Comparison of ENCODE assay signal across 18 mouse cellular contexts in genomic region chr2:97339627-97340026, GRCm38 (mm10).
"Had no signal": no experiment of that assay in that cellular context is flagged by ENCODE, and none has a peak within 500 bp of the region (broad histone marks: within the 10 kb centered on the region; RNA-seq: fewer than 3 reads in every experiment).

No protein-coding gene starts in this region.

- H3K9ac ChIP-seq: lung, embryonic 14.5 days; midbrain, embryonic 13.5 days; midbrain, embryonic 15.5 days; neural tube, embryonic 13.5 days; neural tube, embryonic 15.5 days had no signal

- H3K27me3 ChIP-seq: midbrain, embryonic 13.5 days; midbrain, embryonic 15.5 days; neural tube, embryonic 13.5 days; neural tube, embryonic 15.5 days had no signal

- H3K4me2 ChIP-seq: lung, embryonic 14.5 days; midbrain, embryonic 13.5 days; midbrain, embryonic 15.5 days; neural tube, embryonic 13.5 days; neural tube, embryonic 15.5 days had no signal

- ATAC-seq: midbrain, embryonic 13.5 days; midbrain, embryonic 15.5 days had no signal

- H3K4me3 ChIP-seq: midbrain, embryonic 10.5 days; midbrain, embryonic 13.5 days; midbrain, embryonic 15.5 days; myocyte; neural tube, embryonic 13.5 days; neural tube, embryonic 15.5 days had no signal

- H3K36me3 ChIP-seq: midbrain, embryonic 10.5 days; midbrain, embryonic 13.5 days; midbrain, embryonic 15.5 days; neural tube, embryonic 13.5 days; neural tube, embryonic 15.5 days had no signal

- H3K4me1 ChIP-seq: midbrain, embryonic 10.5 days; midbrain, embryonic 13.5 days; midbrain, embryonic 15.5 days; neural tube, embryonic 13.5 days; neural tube, embryonic 15.5 days had no signal

- H3K9me3 ChIP-seq: midbrain, embryonic 10.5 days; midbrain, embryonic 13.5 days; midbrain, embryonic 15.5 days; neural tube, embryonic 13.5 days; neural tube, embryonic 15.5 days had no signal

- H3K27ac ChIP-seq: midbrain, embryonic 10.5 days; midbrain, embryonic 13.5 days; midbrain, embryonic 15.5 days; neural tube, embryonic 13.5 days; neural tube, embryonic 15.5 days had no signal

- DNase-seq: lung, adult 18-20 months; lung, embryonic 14.5 days; lung, postnatal 10 days; lung, postnatal 4 days; retina, postnatal 1 day; right cerebral cortex, adult 18-20 months; right cerebral cortex, postnatal 25 days; right cerebral cortex, postnatal 4 days; spleen, adult 18-20 months; thymus, adult 18-20 months; thymus, postnatal 14 days; thymus, postnatal 36 days had no signal
